ENCODE assay signal across 12 mouse cellular contexts in the genomic region with DNA sequence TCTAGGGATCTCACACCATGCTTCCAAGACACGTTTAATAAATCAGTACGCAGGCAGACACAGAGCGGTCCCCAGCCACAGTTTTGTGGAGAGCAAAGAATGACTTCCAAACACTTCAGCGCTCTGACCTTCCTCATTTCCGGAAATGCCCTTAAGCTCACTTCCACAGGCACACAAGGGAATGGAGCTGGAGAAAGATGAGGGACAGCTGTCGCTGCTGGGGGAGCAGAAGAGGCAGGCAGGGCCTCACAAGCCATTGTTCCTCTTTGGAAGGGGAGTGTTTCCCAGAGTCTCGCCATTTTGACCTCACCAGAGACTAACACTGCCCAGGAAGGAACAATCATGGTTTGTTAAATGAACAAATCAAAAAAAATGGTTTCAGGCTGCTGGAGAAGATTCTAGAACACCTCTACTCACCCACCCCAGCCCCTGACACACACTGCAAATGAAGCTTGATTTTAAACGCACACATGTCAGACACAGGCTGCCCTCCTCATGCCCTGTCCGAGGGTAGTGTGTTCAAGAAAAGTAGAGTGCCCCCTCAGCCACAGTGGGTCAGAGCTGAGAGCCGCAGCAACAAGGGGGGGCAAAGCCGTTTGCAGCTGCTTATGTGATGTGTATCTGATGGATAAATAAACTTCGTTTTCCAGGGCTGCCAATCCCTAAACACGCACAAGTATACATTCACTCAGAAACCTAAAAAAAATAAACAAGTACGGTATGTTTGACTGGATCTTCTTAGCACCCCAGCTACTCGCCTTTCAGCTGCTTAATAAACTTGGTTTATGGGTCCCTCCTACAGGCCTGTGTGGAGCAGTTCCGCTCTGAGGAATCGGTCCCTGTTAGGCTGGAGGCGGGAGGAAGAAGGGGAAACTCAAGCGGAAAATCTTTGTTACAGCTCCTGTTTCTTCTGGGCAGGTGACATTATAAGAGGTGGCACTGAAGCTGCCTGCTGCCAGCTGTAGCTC.
DNase-seq lines count a peak whose midpoint lies in the region; ATAC-seq lines count a peak whose summit lies in the region.
"Had no signal": no experiment of that assay in that cellular context is flagged by ENCODE, and none has a peak within 500 bp of the region (broad histone marks: within the 10 kb centered on the region; RNA-seq: fewer than 3 reads in every experiment).

No protein-coding gene starts in this region.

- H3K9me3 ChIP-seq in forebrain, embryonic 10.5 days = no peaks in the 10 kb centered on the region
- H3K9me3 ChIP-seq in forebrain, embryonic 14.5 days (replicated peaks; ENCODE audit: control insufficient read depth, low read length) = no peaks in the 10 kb centered on the region
- no peaks in the 10 kb centered on the region for H3K9me3 ChIP-seq in lung, embryonic 15.5 days
- H3K9me3 ChIP-seq: liver, embryonic 12.5 days had no signal

- 72% methylated on average over 19 of the region's 19 CpGs for WGBS in forebrain, embryonic 10.5 days
- WGBS in forebrain, embryonic 14.5 days = 67% methylated on average over 19 of the region's 19 CpGs
- WGBS in lung, embryonic 15.5 days = 31% methylated on average over 19 of the region's 19 CpGs

- H3K9ac ChIP-seq in forebrain, embryonic 14.5 days (ENCODE audit: low read length) = no peak overlapping the region
- no peak overlapping the region for H3K9ac ChIP-seq in lung, embryonic 15.5 days
- H3K9ac ChIP-seq: liver, embryonic 12.5 days had no signal

- H3K4me3 ChIP-seq in forebrain, embryonic 10.5 days = no peak overlapping the region
- H3K4me3 ChIP-seq in forebrain, embryonic 14.5 days (ENCODE audit: low read depth, low read length) = no peak overlapping the region
- no peak overlapping the region for H3K4me3 ChIP-seq in lung, embryonic 15.5 days
- H3K4me3 ChIP-seq: liver, embryonic 12.5 days had no signal

- H3K27me3 ChIP-seq in forebrain, embryonic 10.5 days (ENCODE audit: poor library complexity, severe bottlenecking) = peaks cover 66% of the 10 kb centered on the region
- H3K27me3 ChIP-seq in forebrain, embryonic 14.5 days (replicated peaks; ENCODE audit: control insufficient read depth, insufficient read depth, low read length) = 0 out of 2 replicates have a peak, but pooled peaks cover under 1% of the 10 kb centered on the region
- H3K27me3 ChIP-seq in lung, embryonic 15.5 days = no peaks in the 10 kb centered on the region
- H3K27me3 ChIP-seq: liver, embryonic 12.5 days had no signal

- no peaks in the 10 kb centered on the region for H3K36me3 ChIP-seq in forebrain, embryonic 10.5 days (replicated peaks)
- no peaks in the 10 kb centered on the region for H3K36me3 ChIP-seq in forebrain, embryonic 14.5 days (ENCODE audit: control insufficient read depth, insufficient read depth, low read length)
- no peaks in the 10 kb centered on the region for H3K36me3 ChIP-seq in lung, embryonic 15.5 days
- H3K36me3 ChIP-seq: G1E; liver, embryonic 12.5 days had no signal

- DNase-seq in forebrain, embryonic 10.5 days (ENCODE audit: extremely low spot score, low spot score) = no peak
- DNase-seq in forebrain, embryonic 14.5 days (ENCODE audit: low spot score) = no peak
- DNase-seq in lung, adult 18-20 months = no peak
- DNase-seq in heart, postnatal 4 days = peak; percentile 70
- DNase-seq in lung, postnatal 36 days = peak; percentile 48
- no peak for DNase-seq in gastrocnemius, postnatal 25 days
- no peak for DNase-seq in spleen, adult 12 weeks (ENCODE audit: low spot score)
- DNase-seq: midbrain, embryonic 14.5 days; thymus, postnatal 25 days had no signal

- no peak overlapping the region for H3K4me2 ChIP-seq in forebrain, embryonic 14.5 days (ENCODE audit: low read length)
- 0 out of 2 replicates have a peak overlapping the region, but pooled peaks have one; percentile 22 for H3K4me2 ChIP-seq in lung, embryonic 15.5 days
- H3K4me2 ChIP-seq: liver, embryonic 12.5 days had no signal

- H3K27ac ChIP-seq in forebrain, embryonic 10.5 days = peak overlapping the region; percentile 53; the same call in 1 of the 2 replicates
- H3K27ac ChIP-seq in forebrain, embryonic 14.5 days (ENCODE audit: low read depth, low read length) = no peak overlapping the region
- H3K27ac ChIP-seq in lung, embryonic 15.5 days = peak overlapping the region; percentile 84
- H3K27ac ChIP-seq: liver, embryonic 12.5 days had no signal

- no peak for ATAC-seq in forebrain, embryonic 14.5 days
- peak; percentile 80 for ATAC-seq in lung, embryonic 15.5 days (ENCODE audit: borderline replicate concordance, extremely low read depth, low FRiP score, low TSS enrichment)
- ATAC-seq: liver, embryonic 12.5 days had no signal

- H3K4me1 ChIP-seq in forebrain, embryonic 10.5 days = peaks cover 21% of the 10 kb centered on the region
- no peaks in the 10 kb centered on the region for H3K4me1 ChIP-seq in forebrain, embryonic 14.5 days (ENCODE audit: control insufficient read depth, insufficient read depth, low read length)
- peaks cover 31% of the 10 kb centered on the region for H3K4me1 ChIP-seq in lung, embryonic 15.5 days
- H3K4me1 ChIP-seq: liver, embryonic 12.5 days had no signal

Comparison
In these comparisons a context has a peak if more than half of its experiments do, and no peak if none do; other contexts are left out.
1. DNase-seq: peak in heart, postnatal 4 days (single experiment) and lung, postnatal 36 days (single experiment); none in forebrain, embryonic 10.5 days (single experiment), forebrain, embryonic 14.5 days (single experiment), lung, adult 18-20 months (0 of 2), gastrocnemius, postnatal 25 days (single experiment) and spleen, adult 12 weeks (single experiment).